Mouse (Mus musculus) left cerebral cortex, postnatal 10 days (tissue): Measurements from ENCODE around the gene Fbxw9. TPM values are rescaled to one million over a fixed set of nuclear protein-coding genes. Genes with fewer than 3 reads are reported as not detected.
A peak's percentile ranks its signal among the peaks of the same experiment; 100 is the strongest.

Experiments used
- DNase-seq, 2 experiments: peaks; one replicate each; pipeline ENCODE4 v3.0.0; 2021 to 2022; ENCODE audit warnings: low spot score in 2 of 2, mixed read lengths in 1 of 2; ENCODE audit errors: extremely low spot score in 1 of 2
- intact Hi-C: fragments of 180-260 bp; cut with DNase I; formaldehyde crosslinking; loops from one replicate; pipeline ENCODE4 v1.15.1; 2025
- total RNA-seq, 2 experiments: library from RNA; stranded (reverse); gene quantifications; 2 replicates each; pipeline ENCODE4 v1.2.3; 2021

Gene Fbxw9
- total RNA-seq, 2 experiments from 2014 or later, result 60.1 to 63.5 TPM

- intact Hi-C loops, result no loop called here
- no peak for DNase-seq
These were observed 24.0 kb upstream of the Fbxw9 start for GRCm38 (mm10) chr8:85035728-85036310.

DNA sequence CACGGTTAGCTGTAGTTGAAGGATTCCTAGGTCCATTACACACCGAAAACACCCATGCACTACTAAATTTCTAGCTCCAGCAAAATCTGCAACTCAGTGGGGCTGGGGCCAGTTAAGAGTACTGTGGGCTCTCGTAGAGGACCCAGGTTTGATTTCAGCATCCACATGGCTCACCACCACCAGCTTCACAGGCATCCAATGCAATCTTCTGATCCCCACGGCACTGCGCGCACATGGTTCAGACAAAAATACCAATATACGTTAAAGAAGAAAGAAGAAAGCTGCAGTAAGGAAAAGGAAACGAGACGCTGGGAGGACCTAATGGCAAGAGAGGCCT lies 23.5 kb upstream of the Fbxw9 start:
- intact Hi-C loops, result no loop called here
- no peak for DNase-seq

- intact Hi-C loops, result no loop called here
- DNase-seq, result peak; percentile 93 to 94
These were observed 23.0 kb upstream of the Fbxw9 start, which contains the start of gene Tnpo2 for GRCm38 (mm10) chr8:85036718-85037365. Tnpo2 (plus strand) TSS chr8:85036915.

DNA sequence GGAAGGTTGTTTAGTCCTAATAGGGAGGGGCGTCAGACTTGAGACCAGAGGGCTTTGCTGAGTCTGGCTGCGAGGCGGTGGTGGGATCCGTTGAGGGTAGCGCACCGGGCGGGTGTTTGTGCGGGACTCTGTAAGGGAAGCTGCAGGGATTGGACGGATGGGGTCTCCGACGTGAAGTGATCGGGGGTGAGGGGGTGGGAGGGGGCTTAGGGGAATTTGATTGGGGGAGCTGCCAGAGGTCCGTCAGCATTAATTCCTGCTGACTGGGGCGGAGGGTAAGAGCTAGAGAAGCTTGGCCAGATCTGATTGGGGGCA lies 22.5 kb upstream of the Fbxw9 start:
- DNase-seq, result no peak
- intact Hi-C loops, result no loop called here

DNA sequence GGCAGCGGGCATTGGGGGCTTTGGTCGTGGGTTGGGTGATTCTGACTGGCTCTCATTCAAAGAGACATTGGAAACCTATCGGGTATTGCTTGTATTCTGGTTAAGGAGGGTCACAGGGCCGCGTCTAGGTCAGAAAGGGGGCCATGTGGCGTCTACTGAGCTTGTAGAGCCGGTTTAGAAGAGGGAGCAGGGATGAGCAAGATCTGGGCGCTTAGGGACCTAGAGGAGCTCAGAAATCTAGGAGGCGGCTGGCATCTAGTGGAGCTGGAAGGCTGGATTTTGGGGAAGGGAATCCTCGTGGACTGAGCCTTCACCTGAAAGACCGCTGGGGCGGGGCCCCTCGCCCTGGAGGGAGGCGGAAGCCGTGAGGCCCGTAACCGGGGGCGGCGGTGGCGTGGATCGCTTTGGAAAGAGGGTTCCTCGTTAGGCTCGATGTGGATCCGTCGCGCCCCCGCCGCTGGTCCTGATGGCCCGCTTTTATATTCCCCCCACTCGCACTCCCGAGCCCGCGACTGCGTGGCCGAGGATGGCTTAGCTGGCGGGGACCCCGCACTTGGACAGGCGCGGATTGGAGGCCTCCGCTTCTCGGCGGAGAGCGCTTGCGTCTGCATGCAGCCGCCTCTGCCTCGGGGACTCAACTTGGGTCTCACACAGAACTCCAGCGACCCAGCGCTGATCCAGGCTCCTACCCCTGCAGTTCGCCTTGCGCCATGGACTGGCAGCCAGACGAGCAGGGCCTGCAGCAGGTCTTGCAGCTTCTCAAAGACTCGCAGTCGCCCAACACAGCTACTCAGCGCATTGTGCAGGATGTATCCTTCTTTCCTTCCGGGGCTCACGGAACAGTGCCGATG lies 21.9 kb upstream of the Fbxw9 start:
- intact Hi-C loops, result no loop called here
- DNase-seq, result peak in 1 of 2 experiments; percentile 71

DNA sequence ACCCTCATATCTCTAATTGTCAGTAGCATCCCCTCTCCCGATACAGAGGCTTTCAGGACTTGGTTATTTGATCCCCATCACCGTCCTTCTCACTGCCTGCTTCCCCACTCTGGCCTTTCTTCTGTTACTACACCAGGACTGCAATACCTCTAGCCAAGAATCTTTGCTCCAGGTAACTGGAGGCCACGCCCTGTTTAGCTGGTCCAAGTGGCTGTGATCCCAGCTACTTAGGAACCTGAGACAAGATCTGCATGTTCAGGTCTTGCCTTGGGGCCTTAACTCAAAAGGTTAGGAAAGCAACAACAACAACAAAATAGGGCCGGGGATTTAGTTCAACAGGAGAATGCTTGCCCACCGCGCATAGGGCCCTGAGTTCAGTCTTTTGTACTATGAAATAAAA lies 16.2 kb upstream of the Fbxw9 start:
- no peak for DNase-seq
- intact Hi-C loops, result no loop called here

DNA sequence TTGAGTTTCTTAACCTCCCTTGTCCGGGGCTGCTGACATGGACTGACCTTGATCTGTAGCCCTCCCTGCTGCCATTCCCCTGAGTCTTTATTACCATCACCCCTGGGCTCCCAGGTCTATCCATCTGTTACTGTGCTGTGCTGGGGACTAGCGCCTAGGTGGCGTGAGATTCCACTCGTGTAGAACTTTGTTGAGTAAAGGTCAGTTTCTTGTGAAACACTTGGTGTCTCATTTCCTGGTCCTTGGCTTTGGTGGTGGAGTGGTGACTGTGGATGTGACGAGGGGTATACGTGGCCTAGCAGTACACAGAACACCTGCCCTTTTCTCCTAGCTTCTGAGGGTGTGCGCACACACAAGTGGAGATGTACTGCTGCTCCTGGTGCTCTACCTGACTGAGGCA lies 2.5 kb upstream of the Fbxw9 start:
- intact Hi-C loops, result no loop called here
- no peak for DNase-seq

DNA sequence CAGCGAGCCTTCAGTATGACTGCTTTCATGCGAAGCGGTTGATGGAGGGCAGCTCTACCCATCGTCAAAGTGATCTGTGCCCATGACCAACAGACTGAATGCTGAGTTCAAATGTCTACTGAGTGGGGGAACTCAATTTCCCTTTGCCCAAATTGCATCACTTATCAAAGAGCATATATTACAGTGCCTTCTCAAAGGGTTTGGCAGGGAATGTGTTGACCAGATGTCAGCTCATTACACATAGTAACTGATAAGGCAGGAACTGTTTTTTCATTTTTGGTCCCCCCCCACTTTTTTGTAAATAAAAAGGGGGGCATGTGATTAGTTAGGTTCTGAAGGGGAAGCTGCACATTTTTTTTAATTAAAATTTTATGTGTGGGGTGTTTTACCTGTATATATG lies 2.7 kb downstream of the Fbxw9 start:
- DNase-seq, result no peak
- intact Hi-C loops, result no loop called here

GRCm38 (mm10) chr8:85065213-85065612 lies 5.4 kb downstream of the Fbxw9 start:
- intact Hi-C loops, result no loop called here

DNA sequence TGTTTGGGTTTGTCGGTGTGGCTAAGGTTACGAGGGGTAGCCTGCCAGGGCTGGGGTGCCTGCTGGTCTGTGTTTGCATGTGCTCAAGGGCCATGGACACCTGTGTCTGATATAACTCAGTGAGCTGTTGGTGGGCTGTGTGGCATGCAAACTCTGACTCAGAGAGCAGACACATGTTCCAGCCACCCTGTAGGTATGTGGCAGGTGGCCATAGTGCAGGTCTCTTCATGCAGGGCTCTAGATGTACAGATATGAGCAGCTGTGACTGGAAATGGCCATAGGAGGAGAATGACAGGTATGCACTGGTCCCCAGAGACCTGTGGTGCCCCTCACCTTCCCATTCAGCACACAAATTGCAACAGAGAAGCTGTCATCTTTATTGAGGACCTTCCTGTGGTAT lies 7.3 kb downstream of the Fbxw9 start:
- intact Hi-C loops, result no loop called here
- DNase-seq, result no peak

More at GRCm38 (mm10) chr8:85065213-85065612, 5.4 kb downstream of the Fbxw9 start:
- DNase-seq, result no peak

DNA sequence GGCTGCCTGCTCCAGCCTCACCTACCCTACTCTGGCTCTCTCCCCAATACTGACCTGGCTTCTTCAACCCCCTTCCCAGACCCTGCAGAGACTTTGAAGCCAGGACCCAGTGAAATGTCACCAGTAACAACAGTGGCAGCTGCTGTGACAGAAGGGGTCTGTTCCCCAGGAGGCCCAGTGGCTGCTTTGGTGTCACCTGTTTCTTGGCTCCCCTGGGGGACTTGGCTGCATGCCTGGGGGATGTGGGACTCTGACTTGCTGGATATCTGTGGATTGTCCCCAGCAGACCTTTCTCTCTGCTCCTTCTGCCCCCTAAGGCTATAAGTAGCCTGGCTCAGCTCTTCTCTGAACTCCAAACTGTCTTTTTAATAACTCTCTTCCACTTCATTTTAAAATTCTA lies 8.1 kb downstream of the Fbxw9 start, which contains the start of gene Gm5741:
Gene Gm5741, minus strand, starts transcription at position 1 of the 400 bp plus-strand sequence.
- intact Hi-C loops, result no loop called here
- DNase-seq, result no peak

- DNase-seq, result no peak
- intact Hi-C loops, result no loop called here
These were observed 11.2 kb downstream of the Fbxw9 start for GRCm38 (mm10) chr8:85071041-85071440.

DNA sequence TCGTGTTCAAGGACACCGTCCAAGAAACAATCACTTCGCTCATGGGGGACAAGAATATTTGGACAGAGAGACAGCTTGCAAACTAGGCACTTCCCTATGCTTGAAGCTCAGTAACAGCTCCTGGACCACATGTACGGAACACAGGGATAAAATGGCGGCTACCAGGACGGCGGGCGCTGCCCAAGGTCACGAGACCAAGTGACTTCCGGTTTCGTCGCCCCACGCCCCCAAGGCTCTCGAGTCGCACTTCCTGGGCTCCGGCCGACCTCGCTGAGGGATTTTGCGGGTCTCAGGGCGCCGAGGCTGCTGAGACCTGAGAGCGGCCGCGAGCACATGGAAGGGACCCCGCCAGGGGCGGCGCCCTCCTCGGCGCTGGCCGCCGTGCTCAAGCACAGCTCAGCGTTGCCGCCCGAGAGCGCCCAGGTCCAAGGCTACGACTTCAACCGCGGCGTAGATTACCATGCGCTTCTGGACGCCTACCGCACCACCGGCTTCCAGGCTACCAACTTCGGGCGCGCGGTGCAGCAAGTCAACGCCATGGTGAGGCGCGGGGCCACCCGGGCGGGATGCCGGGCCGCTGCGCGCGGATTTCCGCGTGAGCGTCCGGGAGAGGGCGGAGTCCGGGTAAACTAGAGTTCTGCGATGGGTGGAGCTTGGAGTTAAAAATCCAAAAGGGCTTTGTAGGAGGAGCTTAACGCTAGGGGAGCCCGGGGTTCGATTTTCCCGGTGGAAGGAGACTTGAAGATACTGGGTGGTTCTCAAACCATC lies 11.8 kb downstream of the Fbxw9 start, which contains the start of gene Dhps:
Gene Dhps, plus strand, starts transcription at position 244 of the 768 bp plus-strand sequence.
- peak; percentile 94 for DNase-seq
- intact Hi-C loops, result no loop called here

DNA sequence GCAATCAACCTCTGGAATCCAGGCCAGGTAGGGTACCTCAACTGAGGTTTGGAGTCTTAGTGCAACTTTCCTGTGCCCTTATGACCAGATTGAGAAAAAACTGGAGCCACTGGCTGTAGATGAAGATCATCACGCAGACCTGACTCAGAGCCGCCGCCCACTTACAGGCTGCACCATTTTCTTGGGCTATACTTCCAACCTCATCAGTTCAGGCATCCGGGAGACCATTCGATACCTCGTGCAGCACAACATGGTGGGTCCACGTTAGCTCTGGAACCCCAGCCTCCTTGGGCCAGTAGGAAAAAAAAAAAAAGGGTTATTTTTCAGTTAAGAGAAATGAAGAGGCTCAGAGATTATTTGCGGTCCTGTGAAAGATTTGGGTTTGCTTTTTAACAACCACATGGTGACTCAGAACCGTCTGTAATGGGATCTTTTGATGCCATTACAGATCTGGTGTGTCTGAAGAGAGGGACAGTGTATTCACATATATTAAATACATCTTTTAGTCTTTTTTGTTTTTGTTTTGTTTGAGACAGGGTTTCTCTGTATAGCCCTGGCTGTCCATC lies 12.6 kb downstream of the Fbxw9 start:
- intact Hi-C loops, result no loop called here
- no peak for DNase-seq

GRCm38 (mm10) chr8:85073041-85073612 lies 13.3 kb downstream of the Fbxw9 start:
- intact Hi-C loops, result no loop called here
- DNase-seq, result no peak

DNA sequence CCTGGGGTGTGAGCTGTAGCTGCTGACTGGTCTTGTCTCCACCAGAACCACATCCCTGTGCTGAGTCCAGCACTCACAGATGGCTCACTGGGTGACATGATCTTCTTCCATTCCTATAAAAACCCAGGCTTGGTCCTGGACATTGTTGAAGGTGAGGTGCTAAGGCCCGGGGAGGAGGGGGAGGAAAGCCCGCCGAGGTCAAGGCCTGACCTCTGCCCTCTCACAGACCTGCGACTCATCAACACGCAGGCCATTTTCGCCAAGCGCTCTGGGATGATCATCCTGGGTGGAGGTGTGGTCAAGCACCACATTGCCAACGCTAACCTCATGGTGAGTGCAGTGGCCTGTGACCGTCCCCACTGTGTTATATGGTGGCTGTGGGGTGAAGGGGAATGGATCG lies 14.3 kb downstream of the Fbxw9 start:
- intact Hi-C loops, result no loop called here
- DNase-seq, result no peak

GRCm38 (mm10) chr8:85074617-85075016 lies 14.8 kb downstream of the Fbxw9 start:
- intact Hi-C loops, result no loop called here

DNA sequence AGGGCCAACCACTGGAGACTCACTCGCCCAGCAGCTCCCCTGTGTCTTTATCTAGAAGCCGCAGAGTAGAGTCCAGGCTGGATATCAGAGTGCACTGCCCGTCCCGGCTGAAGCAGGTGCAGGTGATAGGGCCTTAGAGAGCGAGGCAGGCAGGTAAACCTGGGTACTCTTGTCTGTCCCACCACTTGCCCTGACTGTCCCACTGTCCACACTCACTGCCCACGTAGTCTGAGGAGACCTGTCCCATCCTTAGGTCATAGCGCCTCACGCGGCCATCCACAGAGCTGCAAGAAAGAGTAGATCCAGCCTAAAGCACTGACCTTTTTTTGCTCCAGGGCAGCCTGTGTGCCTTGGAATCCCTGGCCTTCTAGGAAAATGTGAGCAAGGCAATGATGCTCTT lies 16.1 kb downstream of the Fbxw9 start:
- DNase-seq, result peak in 1 of 2 experiments; percentile 66
- intact Hi-C loops, result no loop called here

More at GRCm38 (mm10) chr8:85074617-85075016, 14.8 kb downstream of the Fbxw9 start:
- no peak for DNase-seq

- peak; percentile 82 to 83 for DNase-seq
- intact Hi-C loops, result no loop called here
These were observed 17.1 kb downstream of the Fbxw9 start for GRCm38 (mm10) chr8:85076993-85077392.
